ENCODE assay signal across 9 mouse cellular contexts in genomic region chr14:22647879-22648611, GRCm38 (mm10).
DNase-seq lines count a peak whose midpoint lies in the region; ATAC-seq and TF ChIP-seq lines count a peak whose summit lies in the region.
"Had no signal": no experiment of that assay in that cellular context is flagged by ENCODE, and none has a peak within 500 bp of the region (broad histone marks: within the 10 kb centered on the region; RNA-seq: fewer than 3 reads in every experiment).

No protein-coding gene starts in this region.

- no peak overlapping the region for H3K4me2 ChIP-seq in limb, embryonic 14.5 days (replicated peaks; ENCODE audit: low read depth, low read length, severe bottlenecking)
- H3K4me2 ChIP-seq in forebrain, embryonic 15.5 days (replicated peaks) = no peak overlapping the region

- no peaks in the 10 kb centered on the region for H3K36me3 ChIP-seq in limb, embryonic 14.5 days (ENCODE audit: control insufficient read depth, insufficient read depth, low read length)
- H3K36me3 ChIP-seq in forebrain, embryonic 15.5 days = no peaks in the 10 kb centered on the region

- peak; percentile 9 for DNase-seq in ES-CJ7 (ENCODE audit: low read depth, low spot score)
- peak; percentile 31 for DNase-seq in embryo, embryonic 10 days (ENCODE audit: low spot score)
- DNase-seq in heart, postnatal 14 days = peak; percentile 19 to 22
- no peak for DNase-seq in limb, embryonic 14.5 days (ENCODE audit: low spot score)
- DNase-seq in thymus, postnatal 25 days = no peak
- no peak for DNase-seq in left cerebral cortex, adult 8-10 months (ENCODE audit: low spot score in 2 of 2)
- DNase-seq in thymus, postnatal 4 days = no peak

- H3K4me3 ChIP-seq in limb, embryonic 14.5 days (replicated peaks; ENCODE audit: low read length) = no peak overlapping the region
- H3K4me3 ChIP-seq in forebrain, embryonic 15.5 days = no peak overlapping the region

- H3K27me3 ChIP-seq in limb, embryonic 14.5 days (ENCODE audit: control insufficient read depth, insufficient read depth, low read length) = no peaks in the 10 kb centered on the region
- H3K27me3 ChIP-seq in forebrain, embryonic 15.5 days = no peaks in the 10 kb centered on the region; the same call in 1 of the 2 replicates
- H3K27me3 ChIP-seq: Patski had no signal

- intact Hi-C loops in heart, postnatal 14 days (cut with DNase I) = no loop called here

- no peak overlapping the region for H3K9ac ChIP-seq in limb, embryonic 14.5 days (ENCODE audit: low read depth, low read length, severe bottlenecking)
- no peak overlapping the region for H3K9ac ChIP-seq in forebrain, embryonic 15.5 days (replicated peaks)

- no peaks in the 10 kb centered on the region for H3K9me3 ChIP-seq in limb, embryonic 14.5 days (ENCODE audit: control insufficient read depth, low read length)
- no peaks in the 10 kb centered on the region for H3K9me3 ChIP-seq in forebrain, embryonic 15.5 days

- ATAC-seq in limb, embryonic 14.5 days (ENCODE audit: low FRiP score, low read depth) = 0 out of 2 replicates have a peak, but pooled peaks have one; percentile 35
- no peak for ATAC-seq in forebrain, embryonic 15.5 days (replicated peaks)
- ATAC-seq: Patski had no signal

- H3K27ac ChIP-seq in limb, embryonic 14.5 days (replicated peaks; ENCODE audit: low read depth, low read length) = no peak overlapping the region
- no peak overlapping the region for H3K27ac ChIP-seq in forebrain, embryonic 15.5 days (replicated peaks)

- peaks cover 19% of the 10 kb centered on the region for H3K4me1 ChIP-seq in limb, embryonic 14.5 days (ENCODE audit: control insufficient read depth, insufficient read depth, low read length)
- H3K4me1 ChIP-seq in forebrain, embryonic 15.5 days = peaks cover 17% of the 10 kb centered on the region

- 25% methylated on average over 9 of the region's 9 CpGs for WGBS in limb, embryonic 14.5 days
- 62% methylated on average over 9 of the region's 9 CpGs for WGBS in forebrain, embryonic 15.5 days

- no peak for TF ChIP-seq POLR2A in limb, embryonic 14.5 days (IDR thresholded peaks at IDR 0.05; ENCODE audit: borderline replicate concordance, extremely low read depth, insufficient read depth, insufficient read length)

Comparison
In these comparisons a context has a peak if more than half of its experiments do, and no peak if none do; other contexts are left out.
1. DNase-seq: peak in ES-CJ7 (single experiment), embryo, embryonic 10 days (single experiment) and heart, postnatal 14 days (2 of 2); none in limb, embryonic 14.5 days (single experiment), thymus, postnatal 25 days (single experiment), left cerebral cortex, adult 8-10 months (0 of 2) and thymus, postnatal 4 days (single experiment).